Mouse (Mus musculus) neural tube, embryonic 15.5 days (tissue): ENCODE results near the gene Foxp1. TPM values are rescaled to one million over a fixed set of nuclear protein-coding genes. Genes with fewer than 3 reads are reported as not detected.

Source experiments
- ATAC-seq: fragments of 200-750 bp; cut with Nextera tagmentation; 2 replicates; pipeline ENCODE4 v1.8.0; 2017; ENCODE audit warnings: mild to moderate bottlenecking, moderate TSS enrichment, moderate library complexity; ENCODE audit not compliant: low FRiP score
- H3K27ac ChIP-seq: fragments of 300-500 bp; sonication (generic); replicated peaks from 2 replicates; pipeline ENCODE4 v1.5.1; 2015; ENCODE audit warnings: mild to moderate bottlenecking, inconsistent platforms
- H3K27me3 ChIP-seq: fragments of 300-500 bp; sonication (generic); replicated peaks from 2 replicates; pipeline ENCODE4 v1.6.1; 2015; ENCODE audit warnings: inconsistent platforms
- H3K36me3 ChIP-seq: fragments of 300-500 bp; sonication (generic); 2 replicates; pipeline ENCODE4 v1.6.1; 2015; ENCODE audit warnings: inconsistent platforms
- H3K4me1 ChIP-seq: fragments of 300-500 bp; sonication (generic); 2 replicates; pipeline ENCODE4 v1.6.1; 2015; ENCODE audit warnings: inconsistent platforms
- H3K4me2 ChIP-seq: fragments of 300-500 bp; sonication (generic); 2 replicates; pipeline ENCODE4 v1.6.1; 2015; ENCODE audit warnings: inconsistent platforms, mild to moderate bottlenecking, moderate library complexity
- H3K4me3 ChIP-seq: fragments of 300-500 bp; sonication (generic); replicated peaks from 2 replicates; pipeline ENCODE4 v1.5.1; 2015; ENCODE audit warnings: mild to moderate bottlenecking, inconsistent platforms
- H3K9ac ChIP-seq: fragments of 300-500 bp; sonication (generic); replicated peaks from 2 replicates; pipeline ENCODE4 v1.6.1; 2015; ENCODE audit warnings: mild to moderate bottlenecking, inconsistent platforms
- H3K9me3 ChIP-seq: fragments of 300-500 bp; sonication (generic); replicated peaks from 2 replicates; pipeline ENCODE4 v1.6.1; 2016; ENCODE audit warnings: inconsistent platforms
- WGBS: fragments of 180-500 bp; shearing (Covaris S2); methylation state at CpG from one replicate; pipeline ENCODE4 v1.1.7; 2015; ENCODE audit warnings: mixed read lengths; 5-methylcytosine and 5-hydroxymethylcytosine counted together
- polyA plus RNA-seq: library from polyadenylated mRNA; unstranded; fragments of >200 nt; fragmentation: Nextera tagmentation; extraction: Ambion mirVana; gene quantifications from 2 replicates; pipeline ENCODE4 v1.2.1, GENCODE M21; 2015

Foxp1 gene
- polyA plus RNA-seq, 1 experiment from 2014 or later = 51.0 TPM

DNA sequence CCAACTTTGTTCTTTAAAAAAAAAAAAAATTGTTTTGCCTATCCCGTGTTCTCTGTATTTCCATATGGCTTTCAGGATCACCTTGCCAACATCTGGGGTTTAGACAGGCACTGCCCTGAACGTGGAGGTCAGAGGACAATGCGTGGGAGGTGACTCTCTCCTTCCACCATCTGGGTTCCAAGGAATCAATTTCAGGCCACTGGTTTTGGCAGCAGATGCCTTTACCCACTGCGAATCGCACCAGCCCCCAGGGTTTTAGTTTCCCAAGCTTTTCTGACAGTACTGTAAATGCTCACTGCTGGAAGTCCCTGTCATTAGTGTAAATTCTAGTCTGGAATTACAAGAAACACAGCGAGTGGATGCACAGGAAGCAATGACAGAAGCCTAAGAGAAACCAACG lies 41.0 kb downstream of the Foxp1 start:
- 47% methylated on average over 7 of the region's 7 CpGs for WGBS
- H3K9me3 ChIP-seq = no peaks in the 10 kb centered on the region
- H3K4me3 ChIP-seq = no peak overlapping the region
- peaks cover 24% of the 10 kb centered on the region for H3K4me1 ChIP-seq
- no peak overlapping the region for H3K4me2 ChIP-seq
- no peaks in the 10 kb centered on the region for H3K36me3 ChIP-seq
- ATAC-seq = no peak
- no peak overlapping the region for H3K9ac ChIP-seq
- no peaks in the 10 kb centered on the region for H3K27me3 ChIP-seq
- no peak overlapping the region for H3K27ac ChIP-seq

DNA sequence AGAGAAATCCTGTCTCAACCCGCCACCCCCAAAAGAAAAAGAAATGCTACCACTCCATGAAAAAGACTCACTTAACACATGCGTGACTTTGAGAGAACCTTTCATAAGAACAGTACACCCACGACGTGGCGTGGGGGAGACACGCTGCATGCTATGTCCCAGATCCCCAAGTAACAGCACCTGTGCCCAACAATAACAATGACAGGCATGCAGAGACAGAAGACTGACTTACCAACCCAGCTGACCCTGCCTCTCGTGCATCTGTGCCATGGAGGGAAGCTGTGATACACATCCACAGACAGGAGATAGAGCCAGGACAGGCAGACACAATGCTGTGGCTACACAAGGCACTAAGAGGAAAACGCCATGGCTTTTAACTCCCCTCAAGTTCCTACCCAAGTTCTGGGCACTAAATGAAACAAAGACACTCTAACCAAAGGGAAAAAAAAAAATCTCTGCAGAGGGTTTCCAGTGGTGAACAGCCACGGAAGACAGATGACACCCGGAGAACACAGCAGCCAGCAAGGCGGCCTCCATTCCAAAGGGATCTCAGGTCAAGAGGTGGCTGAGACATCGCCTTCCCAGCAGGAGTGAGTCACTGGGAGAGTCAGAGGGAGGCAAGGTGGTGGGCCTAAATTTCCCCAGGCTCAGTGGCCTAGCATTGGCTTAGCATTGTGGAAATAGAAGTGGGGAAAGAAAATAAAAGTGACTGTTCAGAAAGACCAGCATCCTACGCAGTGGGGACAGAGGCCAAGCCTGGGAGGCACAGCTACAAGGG lies 43.5 kb downstream of the Foxp1 start:
- Histone ChIP-seq H3K4me3 (no peak overlapping the region), H3K9me3 (no peaks in the 10 kb centered on the region), H3K4me1 (peaks cover 2% of the 10 kb centered on the region), H3K27me3 (no peaks in the 10 kb centered on the region), H3K9ac (no peak overlapping the region), H3K36me3 (no peaks in the 10 kb centered on the region), H3K27ac (no peak overlapping the region), H3K4me2 (no peak overlapping the region)
- ATAC-seq = no peak
- 82% methylated on average over 13 of the region's 13 CpGs for WGBS

DNA sequence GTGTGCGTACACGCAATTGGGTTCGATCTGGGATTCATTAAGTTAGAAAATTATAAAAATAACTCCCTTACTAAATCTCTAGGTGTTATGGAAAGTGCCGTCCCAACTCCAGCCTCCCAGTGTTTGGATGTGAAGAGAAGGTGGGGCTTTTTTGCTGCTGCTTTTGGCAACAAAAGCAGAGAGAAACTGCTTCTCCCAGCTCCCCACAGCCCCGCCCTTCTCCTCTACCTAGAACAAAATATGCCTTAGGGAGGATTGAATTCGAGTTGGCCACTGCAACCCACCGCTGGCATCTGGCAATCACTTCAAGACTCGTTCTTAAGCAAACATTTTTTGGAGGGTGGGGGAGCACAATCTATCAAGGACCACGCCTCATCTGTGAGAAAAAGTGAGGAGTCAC lies 47.5 kb downstream of the Foxp1 start:
- no peak overlapping the region for H3K4me3 ChIP-seq
- no peak overlapping the region for H3K4me2 ChIP-seq
- no peaks in the 10 kb centered on the region for H3K36me3 ChIP-seq
- H3K27me3 ChIP-seq = 0 out of 2 replicates have a peak, but pooled peaks cover 3% of the 10 kb centered on the region
- ATAC-seq = no peak
- 90% methylated on average over 9 of the region's 9 CpGs for WGBS
- H3K4me1 ChIP-seq = peaks cover 2% of the 10 kb centered on the region; the same call in 1 of the 2 replicates
- no peak overlapping the region for H3K27ac ChIP-seq
- H3K9me3 ChIP-seq = no peaks in the 10 kb centered on the region
- H3K9ac ChIP-seq = no peak overlapping the region

DNA sequence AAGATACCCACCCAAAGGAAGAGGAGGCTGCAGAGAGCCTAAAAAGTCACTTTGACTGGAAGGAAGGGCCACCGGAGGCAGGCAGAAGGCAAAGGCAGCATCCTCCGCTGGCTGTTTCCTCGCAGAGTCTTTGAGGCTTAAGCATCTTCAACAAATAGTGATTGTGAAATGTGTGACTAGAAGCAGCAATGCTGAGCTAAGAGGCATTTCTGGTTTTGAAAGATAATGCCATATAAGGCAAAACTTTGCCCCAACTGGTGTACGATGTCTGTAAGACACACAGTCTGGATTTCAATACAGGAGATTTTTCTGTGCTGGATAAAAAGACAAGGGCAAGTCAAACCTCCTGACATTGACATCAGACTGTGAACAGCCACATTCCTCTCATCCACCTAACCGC lies 51.6 kb downstream of the Foxp1 start:
- peaks cover 7% of the 10 kb centered on the region; the same call in 1 of the 2 replicates for H3K4me1 ChIP-seq
- no peak overlapping the region for H3K4me2 ChIP-seq
- no peak overlapping the region for H3K4me3 ChIP-seq
- H3K27ac ChIP-seq = no peak overlapping the region
- H3K9ac ChIP-seq = no peak overlapping the region
- no peaks in the 10 kb centered on the region for H3K9me3 ChIP-seq
- 81% methylated on average over 5 of the region's 5 CpGs for WGBS
- 0 out of 2 replicates have a peak, but pooled peaks cover 3% of the 10 kb centered on the region for H3K27me3 ChIP-seq
- ATAC-seq = no peak
- H3K36me3 ChIP-seq = no peaks in the 10 kb centered on the region

DNA sequence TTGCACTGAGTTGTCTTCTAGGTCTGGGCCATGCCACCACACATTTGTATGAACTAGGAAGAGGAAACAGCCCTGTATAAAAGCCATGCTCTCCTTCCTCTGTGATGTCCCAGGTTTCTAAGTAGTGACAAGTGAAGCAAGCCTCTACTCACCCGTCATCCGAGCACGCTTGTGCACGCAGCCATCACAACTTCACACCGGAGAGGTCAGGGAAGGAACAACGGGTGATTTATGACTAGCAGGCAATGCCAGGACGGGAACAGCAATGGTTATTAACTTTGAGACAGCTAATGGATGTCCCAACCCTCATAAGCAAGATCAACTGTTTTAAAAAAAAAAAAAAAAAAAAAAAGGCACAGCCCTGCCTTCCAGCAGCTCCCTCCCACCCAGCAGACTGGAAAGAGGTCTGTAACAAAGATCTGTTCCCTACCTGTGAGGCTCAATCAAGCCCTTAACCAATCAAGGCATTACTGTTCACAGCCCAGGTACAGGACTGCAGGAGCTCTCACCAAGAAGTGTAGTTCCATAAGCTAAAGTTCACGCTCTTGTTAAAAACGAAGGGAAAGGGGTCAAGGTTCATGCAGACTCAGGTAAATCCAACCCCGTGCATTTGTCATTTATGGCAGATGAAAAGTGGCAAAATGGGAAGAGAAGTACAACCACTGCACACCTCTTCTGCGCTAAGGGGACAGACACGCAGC lies 53.2 kb downstream of the Foxp1 start:
- peaks cover 7% of the 10 kb centered on the region; the same call in 1 of the 2 replicates for H3K4me1 ChIP-seq
- peaks cover 10% of the 10 kb centered on the region; the same call in 1 of the 2 replicates for H3K27me3 ChIP-seq
- H3K36me3 ChIP-seq = no peaks in the 10 kb centered on the region
- H3K9ac ChIP-seq = no peak overlapping the region
- WGBS = 68% methylated on average over 12 of the region's 12 CpGs
- no peak overlapping the region for H3K4me3 ChIP-seq
- no peak overlapping the region for H3K27ac ChIP-seq
- no peaks in the 10 kb centered on the region for H3K9me3 ChIP-seq
- H3K4me2 ChIP-seq = no peak overlapping the region
- no peak for ATAC-seq

DNA sequence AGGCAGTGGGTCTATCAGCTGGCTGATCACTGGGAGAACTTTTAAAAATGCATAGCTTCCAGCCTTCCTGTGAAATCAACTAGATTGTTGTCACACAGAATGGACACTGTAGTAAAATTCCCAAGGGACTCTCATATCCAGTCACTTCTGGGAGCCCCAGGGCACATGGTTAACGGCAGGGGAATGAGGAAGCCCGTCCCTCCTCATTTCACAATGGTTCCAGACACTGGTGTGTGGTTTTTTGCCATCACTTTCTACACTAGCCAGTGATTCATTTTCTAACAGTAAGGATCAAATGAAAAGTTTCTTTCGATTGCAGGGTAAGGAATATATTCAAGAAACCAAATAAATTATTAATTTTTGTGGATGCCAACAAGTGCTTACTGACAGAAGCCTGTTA lies 54.7 kb downstream of the Foxp1 start:
- ATAC-seq = no peak

DNA sequence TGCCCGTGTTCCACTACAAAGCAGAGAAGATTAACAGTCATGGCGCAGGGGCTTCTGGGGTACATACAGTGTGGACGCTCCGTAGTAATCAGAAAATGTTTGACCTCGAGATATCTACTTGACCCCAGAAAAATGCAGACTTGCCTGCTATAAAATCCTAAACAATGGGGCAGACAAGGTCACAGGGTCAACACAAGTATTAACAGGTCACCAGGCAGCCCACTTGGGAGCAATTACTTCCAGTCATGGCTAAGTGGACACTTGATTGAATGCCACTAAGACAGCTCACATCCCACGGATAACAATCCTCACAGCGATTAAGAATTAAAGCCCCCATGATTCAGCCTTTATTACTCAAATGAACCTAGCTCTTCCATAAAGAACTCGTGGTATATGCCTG lies 55.4 kb downstream of the Foxp1 start:
- Histone ChIP-seq H3K9ac (no peak overlapping the region), H3K36me3 (no peaks in the 10 kb centered on the region), H3K27ac (no peak overlapping the region), H3K27me3 (peaks cover 10% of the 10 kb centered on the region; the same call in 1 of the 2 replicates), H3K4me1 (peaks cover 7% of the 10 kb centered on the region; the same call in 1 of the 2 replicates), H3K4me2 (no peak overlapping the region), H3K4me3 (no peak overlapping the region), H3K9me3 (no peaks in the 10 kb centered on the region)
- ATAC-seq = no peak
- WGBS = 24% methylated on average over 8 of the region's 8 CpGs

More for the DNA sequence above, 54.7 kb downstream of the Foxp1 start:
- H3K27ac ChIP-seq = no peak overlapping the region
- no peak overlapping the region for H3K4me2 ChIP-seq
- H3K4me1 ChIP-seq = peaks cover 7% of the 10 kb centered on the region; the same call in 1 of the 2 replicates
- H3K4me3 ChIP-seq = no peak overlapping the region
- no peaks in the 10 kb centered on the region for H3K36me3 ChIP-seq
- H3K9me3 ChIP-seq = no peaks in the 10 kb centered on the region
- WGBS = 49% methylated on average over 3 of the region's 3 CpGs
- H3K9ac ChIP-seq = no peak overlapping the region
- peaks cover 10% of the 10 kb centered on the region; the same call in 1 of the 2 replicates for H3K27me3 ChIP-seq

DNA sequence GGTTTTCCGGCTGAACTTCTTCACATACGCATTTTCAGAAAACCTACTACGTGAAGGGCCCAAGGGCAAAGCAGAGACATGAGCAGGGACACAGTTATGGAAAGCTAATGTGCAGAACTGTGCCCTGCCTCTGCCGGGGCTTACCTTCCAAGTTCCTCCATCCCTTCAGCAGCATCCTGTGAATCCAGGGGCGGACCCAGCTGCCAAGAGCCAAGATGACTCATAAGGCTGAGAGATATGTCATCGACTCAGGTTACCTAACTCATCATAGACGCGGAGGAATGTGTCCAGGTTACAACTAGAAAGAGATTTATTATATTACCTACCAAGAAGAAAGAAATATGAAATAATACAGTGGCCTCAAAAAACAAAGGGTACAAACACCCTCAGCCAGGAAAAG lies 56.2 kb downstream of the Foxp1 start:
- Histone ChIP-seq H3K36me3 (no peaks in the 10 kb centered on the region), H3K27me3 (peaks cover 10% of the 10 kb centered on the region; the same call in 1 of the 2 replicates), H3K4me1 (peaks cover 7% of the 10 kb centered on the region; the same call in 1 of the 2 replicates), H3K4me2 (no peak overlapping the region), H3K4me3 (no peak overlapping the region), H3K27ac (no peak overlapping the region), H3K9ac (no peak overlapping the region), H3K9me3 (no peaks in the 10 kb centered on the region)
- 90% methylated on average over 8 of the region's 8 CpGs for WGBS
- ATAC-seq = no peak

DNA sequence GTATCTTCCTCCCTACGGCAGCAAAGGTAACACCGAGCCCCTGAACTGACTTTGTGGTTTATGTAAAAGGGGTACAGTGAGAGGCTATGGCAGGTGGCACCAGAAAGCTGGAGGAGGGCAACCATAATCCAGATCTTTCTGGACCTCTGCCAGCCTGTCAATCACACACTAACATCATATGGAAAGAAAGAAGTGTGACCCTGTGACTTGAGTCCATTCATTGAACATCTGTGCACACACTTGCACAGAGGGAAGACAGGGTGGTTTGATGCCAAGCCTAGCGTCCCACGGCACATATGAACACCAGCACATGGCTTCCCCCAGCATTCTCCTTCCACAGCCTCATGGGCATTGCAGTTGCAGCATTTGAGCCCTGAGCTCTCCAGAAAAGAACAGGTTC lies 58.1 kb downstream of the Foxp1 start:
- H3K9me3 ChIP-seq = no peaks in the 10 kb centered on the region
- no peaks in the 10 kb centered on the region for H3K36me3 ChIP-seq
- H3K27me3 ChIP-seq = peaks cover 7% of the 10 kb centered on the region; the same call in 1 of the 2 replicates
- no peak overlapping the region for H3K27ac ChIP-seq
- no peak overlapping the region for H3K9ac ChIP-seq
- H3K4me3 ChIP-seq = no peak overlapping the region
- H3K4me2 ChIP-seq = no peak overlapping the region
- ATAC-seq = no peak
- WGBS = 80% methylated on average over 4 of the region's 4 CpGs
- 0 out of 2 replicates have a peak, but pooled peaks cover 3% of the 10 kb centered on the region for H3K4me1 ChIP-seq

DNA sequence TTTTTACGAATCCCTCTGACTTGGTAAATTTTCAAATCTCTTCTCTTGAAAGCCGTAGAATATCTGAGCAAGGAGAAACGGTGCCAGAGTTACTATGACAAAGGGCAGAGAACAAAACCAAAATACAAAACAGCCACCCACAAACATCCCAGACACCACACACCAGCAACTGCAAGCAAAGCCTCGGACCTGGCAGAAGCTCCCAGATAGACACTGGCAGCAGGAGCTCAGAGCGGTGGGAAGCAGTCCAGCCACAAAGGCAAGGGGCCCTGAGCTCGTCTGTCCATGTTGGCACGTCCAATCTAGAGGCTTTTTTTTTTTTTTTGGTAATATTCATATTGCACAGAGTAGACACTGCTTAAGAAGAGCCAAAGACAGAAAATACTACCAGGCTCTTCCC lies 58.6 kb downstream of the Foxp1 start:
- Histone ChIP-seq H3K27me3 (peaks cover 7% of the 10 kb centered on the region; the same call in 1 of the 2 replicates), H3K9me3 (no peaks in the 10 kb centered on the region), H3K4me3 (no peak overlapping the region), H3K36me3 (no peaks in the 10 kb centered on the region), H3K4me1 (0 out of 2 replicates have a peak, but pooled peaks cover 3% of the 10 kb centered on the region), H3K4me2 (no peak overlapping the region), H3K27ac (no peak overlapping the region), H3K9ac (no peak overlapping the region)
- WGBS = 84% methylated on average over 7 of the region's 7 CpGs
- ATAC-seq = no peak

DNA sequence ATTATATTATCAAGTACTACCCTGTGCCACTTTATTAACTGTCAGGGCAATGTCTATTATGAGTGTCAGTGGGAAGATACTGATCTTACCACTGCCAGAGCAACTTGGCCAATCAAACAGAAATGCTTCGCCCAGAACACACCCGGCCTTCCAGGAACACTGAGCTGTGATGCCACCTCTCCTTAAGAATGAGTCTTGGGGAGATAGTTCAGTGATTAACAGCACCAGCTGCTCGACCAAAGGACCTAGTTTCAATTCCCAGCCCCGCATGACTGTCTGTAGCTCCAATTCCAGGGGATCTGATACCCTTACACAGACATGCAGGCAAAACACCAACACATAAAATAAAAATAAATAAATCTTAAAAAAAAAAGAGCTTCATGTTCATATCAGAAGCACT lies 63.7 kb downstream of the Foxp1 start:
- no peak overlapping the region for H3K4me2 ChIP-seq
- no peak overlapping the region for H3K9ac ChIP-seq
- ATAC-seq = no peak
- H3K4me1 ChIP-seq = no peaks in the 10 kb centered on the region
- H3K9me3 ChIP-seq = no peaks in the 10 kb centered on the region
- 88% methylated on average over 4 of the region's 4 CpGs for WGBS
- no peak overlapping the region for H3K4me3 ChIP-seq
- no peaks in the 10 kb centered on the region for H3K27me3 ChIP-seq
- no peaks in the 10 kb centered on the region for H3K36me3 ChIP-seq
- no peak overlapping the region for H3K27ac ChIP-seq
